Mouse (Mus musculus) urinary bladder, adult 2 months (tissue): Measurements from ENCODE around the gene Gan. TPM values are rescaled to one million over a fixed set of nuclear protein-coding genes. Genes with fewer than 3 reads are reported as not detected.

ENCODE experiments used
- DNase-seq: peaks from one replicate; pipeline ENCODE4 v3.0.0; 2022; ENCODE audit warnings: low spot score
- polyA plus RNA-seq: library from polyadenylated mRNA; depleted of rRNA; stranded (reverse); fragments of >200 nt; gene quantifications from 2 replicates; pipeline ENCODE4 v1.2.3, GENCODE M21; 2012

Gene Gan
- polyA plus RNA-seq, 1 experiment = 8.2 TPM

DNA sequence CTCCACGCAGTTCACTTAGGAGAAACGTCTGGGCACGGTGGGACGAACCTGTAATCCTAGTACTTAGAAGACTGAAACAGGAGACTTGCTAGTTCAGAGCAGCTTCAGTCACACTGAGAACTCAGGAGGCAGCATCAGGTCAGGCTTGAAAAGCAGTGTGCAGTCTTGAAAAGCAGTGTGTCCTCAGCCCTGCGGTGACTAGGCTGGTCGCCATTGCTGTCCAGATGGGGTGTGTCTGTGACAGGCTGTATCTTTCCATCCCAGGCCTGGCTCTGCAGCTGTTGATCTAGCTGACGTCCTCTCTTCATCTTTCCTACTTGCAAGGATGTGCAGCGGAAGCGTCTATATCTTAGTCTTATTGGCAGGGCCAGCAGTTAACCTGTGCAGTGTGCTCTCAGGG, 42.9 kb downstream of the Gan start:
- no peak for DNase-seq

DNA sequence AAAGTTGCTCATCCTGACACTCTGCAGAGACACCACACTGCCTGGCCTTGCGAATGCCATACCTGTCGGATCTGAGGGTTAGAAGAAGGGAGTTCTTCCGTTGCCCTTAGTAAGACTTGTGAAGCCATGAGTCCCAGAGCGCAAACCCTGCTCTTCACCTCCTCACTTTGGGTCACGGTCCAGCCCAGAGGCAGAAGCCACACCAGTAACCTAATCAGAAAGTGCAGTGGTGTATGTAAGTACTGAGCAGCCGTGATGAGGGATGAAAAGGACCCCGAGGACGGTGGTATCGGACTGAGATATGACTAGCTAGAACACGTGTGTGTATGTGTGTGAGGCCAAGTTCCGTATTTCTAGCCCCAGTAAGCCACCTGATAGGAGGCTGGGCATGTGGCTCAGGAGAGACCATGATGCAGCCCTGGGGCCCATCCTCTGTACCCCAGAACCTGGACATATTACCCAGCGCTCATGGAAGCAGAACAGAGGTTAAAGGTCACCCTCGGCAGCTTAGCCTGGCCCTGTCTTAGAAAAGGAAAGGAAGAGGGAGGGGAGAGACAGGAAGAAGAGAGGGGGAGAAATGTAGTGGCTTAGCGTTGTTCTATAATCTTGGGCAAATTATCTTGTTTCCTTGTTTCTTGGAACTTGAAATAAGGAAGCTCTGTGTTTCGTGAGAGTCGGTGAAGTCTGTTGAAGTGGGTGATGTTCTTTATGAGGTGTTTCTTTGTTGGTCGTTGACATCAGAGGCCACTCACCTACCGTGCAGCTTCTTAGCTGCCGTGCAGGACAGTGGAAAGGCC, 43.5 kb downstream of the Gan start:
- DNase-seq = no peak

DNA sequence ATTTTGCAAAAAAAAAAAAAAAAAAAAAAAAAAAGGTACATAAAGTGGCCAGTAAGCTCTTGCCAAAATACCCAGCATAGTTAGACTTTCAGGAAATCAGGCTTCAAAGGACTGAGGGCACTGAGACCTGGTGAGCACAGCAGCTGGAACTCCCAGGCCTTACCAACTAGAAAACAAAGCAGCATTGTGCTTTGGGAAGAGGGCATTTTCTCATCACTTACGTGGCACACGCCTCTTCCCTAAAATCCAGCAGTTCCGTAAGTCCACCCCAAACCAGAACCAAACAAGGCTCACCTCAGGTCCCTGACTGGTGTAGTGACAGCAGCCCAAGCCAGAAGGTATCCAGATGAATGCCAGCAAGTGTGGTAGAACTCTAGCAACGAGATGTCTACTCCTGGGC, 45.1 kb downstream of the Gan start:
- DNase-seq = no peak

DNA sequence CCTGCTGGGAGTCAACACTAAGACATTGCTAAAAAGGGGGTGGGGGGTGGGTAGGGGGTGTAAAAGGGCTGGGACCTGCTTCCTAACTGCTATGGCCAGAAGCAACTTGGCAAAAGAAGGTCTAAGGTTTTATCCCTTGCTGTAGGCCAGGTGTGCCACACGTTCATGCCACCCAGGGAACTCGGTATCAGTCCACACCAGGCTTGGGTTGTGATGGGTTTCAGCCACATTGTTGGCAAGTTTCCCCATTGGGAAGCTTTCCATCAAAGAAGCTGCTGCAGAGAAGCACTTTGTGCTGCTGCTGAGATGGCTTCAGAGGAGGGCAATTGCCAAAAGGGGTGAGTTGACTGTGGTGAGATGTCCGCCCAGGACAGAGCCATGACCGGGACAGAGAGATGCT, 47.9 kb downstream of the Gan start:
- no peak for DNase-seq

DNA sequence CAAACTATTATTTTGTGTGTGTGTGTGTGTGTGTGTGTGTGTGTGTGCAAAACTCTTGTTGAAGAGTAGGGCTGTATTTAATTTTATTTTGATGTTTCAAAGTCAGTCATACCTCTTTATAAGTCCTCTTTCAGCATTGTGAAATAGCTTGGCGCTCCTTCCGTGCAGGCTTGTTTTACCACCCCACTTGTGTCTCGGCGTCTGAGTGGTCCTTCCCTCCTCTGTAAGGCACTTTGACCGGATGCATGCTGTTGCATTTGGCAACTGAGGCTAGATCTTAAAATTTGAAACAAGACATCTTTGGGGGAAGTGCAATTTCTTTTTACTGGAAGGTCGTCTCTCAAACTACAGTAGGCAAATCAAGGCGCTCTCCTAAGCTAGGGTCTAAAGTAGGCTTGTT, 48.7 kb downstream of the Gan start:
- no peak for DNase-seq

DNA sequence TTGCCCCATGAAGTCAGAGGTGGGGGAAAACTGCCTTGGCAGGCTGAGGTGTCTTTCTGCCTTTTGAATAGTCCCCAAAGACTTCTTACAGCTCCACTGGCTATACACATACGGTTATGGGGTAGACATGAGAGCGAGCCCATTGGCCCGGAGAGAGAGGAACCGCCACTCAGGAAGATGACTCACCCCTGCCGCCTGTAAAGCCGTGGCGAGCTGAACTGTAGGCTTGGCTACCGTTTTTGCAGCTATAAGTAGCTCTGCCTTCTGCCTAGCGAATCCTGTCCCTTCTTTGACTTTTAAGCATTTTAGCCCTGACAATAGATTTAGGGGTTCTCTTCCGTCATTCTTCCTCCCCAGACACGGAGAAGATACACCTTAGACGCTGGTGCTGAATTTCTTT, 51.2 kb downstream of the Gan start:
- no peak for DNase-seq

DNA sequence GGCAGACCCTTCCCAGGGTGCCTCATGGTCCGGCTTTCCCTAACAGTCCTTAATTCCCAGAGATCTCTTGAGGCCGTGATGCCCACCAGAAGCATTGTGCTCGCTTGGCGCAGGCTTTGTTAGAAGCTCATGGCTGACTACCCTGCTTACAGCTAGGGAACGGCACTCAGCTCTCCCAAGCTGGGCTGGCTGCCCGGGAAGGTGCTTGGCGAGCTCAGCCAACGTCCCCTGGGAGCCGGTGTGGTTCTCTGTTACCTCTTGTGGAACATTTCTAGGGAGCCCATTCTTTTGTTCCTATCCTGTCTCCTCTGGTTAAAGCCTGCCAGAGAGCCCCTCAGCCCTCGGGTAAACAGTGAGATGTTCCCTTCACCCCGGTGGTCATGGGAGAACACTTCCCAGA, 54.2 kb downstream of the Gan start:
- no peak for DNase-seq

DNA sequence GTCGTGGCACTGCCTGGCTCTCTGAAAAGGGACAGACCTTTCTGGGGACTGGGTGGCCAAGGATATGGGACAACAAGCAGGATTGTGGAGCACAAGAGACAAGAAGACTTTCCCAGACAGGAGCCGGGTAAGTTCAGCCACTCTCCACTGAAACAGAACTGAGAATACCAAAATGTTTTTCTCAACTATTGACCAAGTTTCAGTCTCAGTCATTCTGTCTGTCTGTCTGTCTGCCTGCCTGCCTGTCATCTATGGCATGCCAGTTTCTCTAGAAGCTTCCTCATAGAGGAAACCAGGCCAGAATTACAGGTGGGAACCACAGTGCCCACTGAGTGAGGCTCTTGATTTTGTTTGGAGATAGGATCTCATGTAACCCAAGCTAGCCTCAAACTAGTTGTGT, 59.8 kb downstream of the Gan start:
- no peak for DNase-seq

DNA sequence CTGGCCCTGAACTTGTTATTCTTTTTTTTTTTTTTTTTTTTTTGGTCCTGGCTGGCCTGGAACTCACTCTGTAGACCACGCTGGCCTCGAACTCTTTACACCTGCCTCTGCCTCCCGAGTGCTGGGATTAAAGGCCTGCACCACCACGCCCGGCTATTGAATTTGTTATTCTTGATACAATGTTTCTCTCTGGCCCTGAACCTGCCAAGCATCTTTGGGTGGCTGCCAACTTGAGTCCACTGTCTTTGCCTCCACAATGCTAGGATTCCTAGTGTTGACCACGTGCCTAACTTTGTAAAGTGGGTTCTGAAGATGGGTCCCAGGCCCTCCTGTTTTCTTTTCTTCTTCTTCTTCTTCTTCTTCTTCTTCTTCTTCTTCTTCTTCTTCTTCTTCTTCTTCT, 64.5 kb downstream of the Gan start:
- no peak for DNase-seq

DNA sequence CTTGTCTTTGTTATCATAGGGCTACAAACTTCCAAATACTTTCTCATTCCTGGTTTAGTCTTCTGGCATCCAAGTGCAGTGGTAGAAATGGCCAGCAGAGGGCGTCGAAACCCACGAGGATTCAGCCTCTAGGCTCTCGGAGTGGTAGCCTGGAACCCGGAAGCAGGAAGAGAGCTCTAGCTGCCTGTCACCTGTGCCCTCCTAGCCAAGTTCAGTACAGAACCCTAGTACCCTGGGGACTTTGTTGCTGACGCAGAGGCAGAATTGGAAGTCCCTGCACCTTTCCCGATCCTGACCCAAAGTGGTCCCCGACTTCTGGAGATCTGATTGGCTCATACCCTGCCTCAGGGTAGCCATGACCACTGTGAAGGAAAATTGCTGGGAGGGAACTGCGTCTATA, 66.7 kb downstream of the Gan start:
- DNase-seq = peak; percentile 73

DNA sequence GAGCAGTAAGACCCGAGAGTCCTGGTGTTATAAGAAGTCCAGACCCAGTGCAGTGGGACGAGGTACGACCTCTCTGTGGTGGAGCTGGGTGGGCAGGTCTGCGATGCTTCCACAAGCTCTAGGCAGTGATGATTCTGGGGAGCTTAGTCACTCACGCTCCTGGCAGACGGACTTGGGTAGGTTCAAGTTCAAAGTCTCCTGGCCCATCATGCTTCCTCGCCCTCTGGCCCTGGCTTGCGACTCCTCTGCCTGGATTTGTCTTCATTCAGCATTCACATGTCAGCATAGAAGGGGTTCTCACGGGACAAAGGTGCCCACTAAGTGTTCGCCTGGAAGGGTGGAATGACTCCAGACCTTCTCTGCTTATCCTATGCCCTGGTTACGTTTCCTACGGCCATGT, 68.4 kb downstream of the Gan start:
- no peak for DNase-seq

DNA sequence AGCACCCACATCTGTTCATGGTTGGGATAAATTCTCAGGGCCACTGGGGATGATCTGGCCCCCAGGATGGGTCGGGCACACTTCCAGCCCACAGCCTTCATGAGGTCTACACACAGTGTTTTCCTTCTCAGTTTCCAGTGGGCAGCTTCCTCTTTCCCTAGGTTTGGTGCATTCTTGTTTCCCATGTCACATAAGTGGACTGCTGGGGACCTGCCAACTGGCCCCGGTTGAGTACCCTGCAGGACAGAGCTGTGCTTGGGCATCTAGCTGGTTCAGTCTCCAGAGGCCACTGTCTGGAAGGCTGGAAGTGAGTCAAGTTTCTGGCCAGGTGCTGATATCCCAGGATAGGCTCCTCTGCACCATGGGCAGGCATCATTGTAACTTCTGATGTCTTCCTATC, 69.4 kb downstream of the Gan start:
- DNase-seq = no peak

DNA sequence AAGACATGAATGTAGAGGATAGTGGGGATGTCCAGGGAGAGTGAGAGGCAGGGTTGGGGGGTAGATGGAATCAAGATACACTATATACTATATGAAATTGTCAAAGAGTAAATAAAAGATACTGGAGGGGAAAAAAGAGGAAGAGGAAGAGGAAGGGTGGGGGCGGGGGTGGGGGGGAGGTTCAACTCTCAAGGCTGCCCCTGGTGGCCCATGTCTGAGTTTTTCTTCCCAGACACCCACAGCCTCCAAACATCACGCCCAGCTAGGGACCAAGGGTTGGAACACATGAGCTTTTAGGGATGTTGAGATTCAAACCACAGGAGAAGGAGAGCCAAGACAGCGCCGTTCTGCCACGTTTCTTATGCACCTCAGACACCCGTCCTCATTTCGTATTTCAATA, 75.3 kb downstream of the Gan start:
- DNase-seq = no peak

DNA sequence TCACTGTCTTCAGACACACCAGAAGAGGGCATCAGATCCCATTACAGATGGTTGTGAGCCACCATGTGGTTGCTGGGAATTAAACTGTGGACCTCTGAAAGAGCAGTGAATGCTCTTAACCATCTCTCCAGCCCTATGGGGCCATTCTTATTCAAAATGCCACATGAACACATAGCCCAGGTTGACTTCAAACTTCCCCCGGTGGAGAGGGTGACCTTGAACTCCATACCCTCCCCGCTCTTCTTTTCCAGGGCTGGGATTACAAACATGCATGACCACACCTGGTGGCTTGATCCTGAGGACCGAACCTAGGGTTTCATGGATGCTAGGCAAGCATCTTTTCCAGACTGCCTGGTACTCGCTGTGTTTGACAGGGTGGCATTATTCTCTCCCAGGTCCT, 78.6 kb downstream of the Gan start:
- DNase-seq = no peak

DNA sequence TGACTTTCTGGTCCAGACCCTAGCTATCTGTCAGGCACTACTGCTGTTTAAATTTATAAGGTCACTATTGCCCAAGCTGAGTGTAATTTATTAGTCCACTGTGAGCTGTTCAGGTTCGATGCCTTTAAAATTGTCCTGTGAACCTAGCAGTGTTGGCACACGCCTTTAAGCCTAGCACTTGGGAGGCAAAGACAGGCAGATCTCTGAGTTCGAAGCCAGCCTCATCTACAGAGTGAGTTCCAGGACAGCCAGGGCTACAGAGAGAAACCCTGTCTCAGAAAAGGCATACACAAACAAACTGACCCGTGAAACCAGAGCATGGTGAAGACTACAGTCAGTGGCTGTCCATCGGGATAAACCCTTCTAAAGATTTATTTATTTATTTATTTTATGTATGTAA, 82.4 kb downstream of the Gan start:
- no peak for DNase-seq

DNA sequence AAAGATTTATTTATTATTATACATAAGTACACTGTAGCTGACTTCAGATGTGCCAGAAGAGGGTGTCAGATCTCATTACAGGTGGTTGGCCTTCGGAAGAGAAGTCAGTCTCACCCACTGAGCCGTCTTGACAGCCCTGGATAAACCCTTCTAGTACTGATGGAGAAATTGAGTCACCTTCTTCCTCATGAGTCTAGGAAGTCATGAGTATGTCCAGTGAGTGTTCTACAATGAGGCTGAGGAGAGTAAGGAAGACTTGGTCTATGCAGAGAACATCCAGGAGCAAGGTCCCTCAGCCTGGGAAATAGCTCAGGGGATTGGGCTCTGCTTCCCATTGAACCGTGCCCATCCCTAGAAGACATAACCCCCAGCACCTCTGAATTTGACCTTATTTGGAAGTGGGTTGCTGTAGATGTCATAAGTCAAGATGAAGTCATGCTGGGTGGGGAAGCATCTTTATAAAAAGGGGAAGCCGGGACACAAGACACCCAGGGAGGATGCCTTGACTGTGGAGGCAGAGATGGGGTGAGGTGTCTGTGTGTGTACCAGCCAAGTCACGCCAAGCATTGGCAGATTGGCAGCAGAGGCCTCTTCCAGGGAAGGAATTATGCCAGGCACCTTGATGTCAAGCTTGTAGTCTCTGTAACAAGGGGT, 83.0 kb downstream of the Gan start:
- DNase-seq = no peak

DNA sequence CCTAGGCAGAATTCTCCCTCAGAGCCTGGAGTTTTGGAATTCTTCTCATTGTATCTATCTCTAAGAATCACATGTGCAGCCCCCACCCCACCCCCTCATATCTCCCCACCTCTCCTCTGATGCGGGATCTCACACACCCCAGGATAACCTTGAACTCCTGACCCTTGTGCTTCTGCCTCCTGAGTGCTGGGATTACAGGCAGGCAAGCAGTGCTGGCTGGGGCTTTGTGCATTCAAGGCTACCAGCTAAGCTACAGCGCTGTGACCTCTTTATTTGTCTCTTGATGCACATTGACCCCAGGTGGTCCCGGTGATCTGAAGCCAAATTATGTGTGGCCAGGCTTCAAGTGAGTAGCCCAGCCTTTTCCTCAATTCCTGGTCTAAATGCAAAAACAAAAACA, 83.9 kb downstream of the Gan start:
- DNase-seq = no peak

DNA sequence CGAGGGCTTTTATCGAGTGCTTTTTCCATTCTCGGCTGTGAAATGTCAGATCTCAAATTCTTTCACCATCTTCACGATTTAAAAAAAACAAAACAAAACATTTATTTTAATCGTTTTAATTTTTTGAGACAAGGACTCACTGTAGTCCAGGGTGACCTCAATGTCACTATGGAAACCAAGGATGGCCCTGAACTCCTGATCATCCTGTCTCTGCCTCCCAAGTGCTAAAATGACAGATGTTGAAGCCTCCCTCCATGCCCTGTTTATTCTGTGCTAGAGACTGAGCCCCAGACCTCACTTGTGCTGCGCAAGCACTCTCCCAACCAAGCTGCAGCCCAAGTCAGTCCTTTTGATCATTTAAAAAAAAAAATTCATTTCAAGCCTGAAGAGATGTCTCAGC, 84.4 kb downstream of the Gan start:
- no peak for DNase-seq

DNA sequence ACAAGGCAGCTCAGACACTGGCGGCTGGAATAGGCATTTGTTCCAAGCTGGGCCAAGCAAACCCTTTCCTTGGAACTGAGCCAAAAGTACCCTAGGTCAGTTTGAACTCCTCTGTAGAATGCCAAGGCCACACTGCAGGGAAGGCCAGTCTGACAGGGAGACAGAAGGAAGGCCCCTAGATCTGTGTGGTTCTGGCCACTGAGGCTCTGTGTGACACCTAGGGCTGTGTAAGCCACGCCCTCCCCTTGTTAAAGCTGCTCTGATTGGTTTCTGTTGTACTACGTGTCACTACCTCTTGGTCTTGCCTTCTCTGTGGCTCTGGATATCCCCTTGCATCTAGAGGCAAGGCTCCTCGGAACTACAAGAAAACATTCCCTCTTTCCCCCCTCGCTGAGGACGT, 86.7 kb downstream of the Gan start:
- DNase-seq = no peak

DNA sequence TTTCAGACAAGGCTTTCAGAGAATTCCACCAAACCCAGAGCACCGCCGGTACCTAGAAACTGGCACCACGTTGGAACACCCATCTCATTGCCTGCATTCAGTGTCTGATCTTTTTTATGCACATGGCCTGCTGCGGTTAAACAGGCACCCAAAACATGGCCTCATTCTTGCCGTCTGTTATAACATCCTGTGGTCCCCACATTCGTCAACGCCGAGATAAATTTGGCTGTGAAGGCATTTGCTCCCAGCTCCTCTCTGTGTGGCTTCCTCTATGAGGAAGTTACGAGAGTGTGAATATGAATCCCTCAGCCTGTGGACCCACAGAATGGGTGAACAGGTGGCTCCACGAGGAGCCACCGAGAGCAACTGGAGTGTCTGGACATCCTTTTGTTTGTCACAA, 90.4 kb downstream of the Gan start:
- DNase-seq = no peak

DNA sequence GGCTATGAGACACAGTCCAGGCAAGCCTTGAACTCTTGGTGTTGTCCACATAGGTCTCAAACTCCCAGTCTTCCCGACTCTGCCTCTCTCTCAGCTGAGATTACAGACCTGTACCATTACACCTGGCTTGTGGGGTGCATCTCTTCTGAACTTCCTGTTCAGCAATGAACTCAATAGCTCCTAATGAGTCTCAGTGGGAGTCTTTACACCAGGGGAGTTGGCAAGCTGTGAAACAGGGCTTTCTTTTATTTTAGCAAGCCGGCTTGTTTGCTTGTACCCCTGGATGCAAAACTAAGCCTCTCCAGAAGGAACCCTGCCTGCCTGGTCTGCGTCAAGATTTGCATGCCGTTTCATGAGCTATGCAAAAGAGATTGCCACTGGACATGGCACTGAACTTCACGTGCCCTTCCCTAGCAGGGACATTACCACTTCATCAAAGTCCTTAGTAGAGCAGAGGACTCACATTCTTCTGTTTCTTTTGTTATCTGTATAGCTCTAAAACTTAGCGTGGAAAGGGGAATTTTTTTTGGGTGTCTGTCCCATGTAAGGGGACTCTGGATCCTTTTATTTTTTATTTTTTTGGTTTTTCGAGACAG, 93.2 kb downstream of the Gan start:
- DNase-seq = no peak

DNA sequence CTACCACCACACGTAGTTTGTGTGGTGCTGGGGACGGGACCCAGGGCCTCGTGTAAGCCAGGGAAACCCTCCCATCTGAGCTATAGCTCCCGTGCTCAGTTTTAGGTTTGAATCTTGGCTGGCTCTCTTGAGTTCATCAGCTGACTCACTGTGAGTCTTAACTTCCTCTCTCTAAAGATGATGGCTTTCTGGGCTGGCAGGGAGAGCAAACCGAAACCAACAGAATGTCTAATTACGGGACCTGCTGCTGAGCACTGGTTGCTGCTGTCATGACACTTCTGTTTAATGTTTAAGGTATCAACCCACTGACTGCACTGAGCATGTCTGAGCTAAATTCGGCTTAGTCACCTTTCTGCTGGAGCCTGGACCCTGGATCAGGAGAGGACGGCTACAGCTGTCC, 94.7 kb downstream of the Gan start:
- no peak for DNase-seq
